Mouse (Mus musculus): ENCODE measurements at regions not wholly inside any gene's neighbourhood (a gene's known extent, or its start where the extent isn't known, plus 50 kb on each side); places are given as distances from the start of the nearest gene placed in this dataset.

DNA sequence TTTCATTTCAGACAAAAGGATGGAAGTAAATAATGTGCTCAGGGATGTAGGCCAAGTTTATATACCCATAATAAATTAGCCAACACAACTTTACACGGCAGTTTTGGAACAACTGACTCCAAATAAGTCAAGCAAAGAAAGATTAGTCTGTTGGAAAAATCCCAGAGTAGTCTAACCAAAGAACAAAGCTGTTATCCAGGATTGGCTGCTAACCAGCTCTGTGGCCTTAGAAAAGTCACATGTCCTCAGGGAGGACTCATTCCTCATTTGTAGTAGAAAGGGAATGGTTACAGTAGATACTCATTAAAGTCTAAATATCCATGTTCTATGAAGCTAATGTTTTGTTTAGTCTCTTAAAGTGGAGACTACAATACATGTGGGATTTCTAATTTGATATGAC is 130.6 kb upstream of the Mid1 start:
- no peak for DNase-seq (ENCODE audit: low read depth, low spot score)

DNA sequence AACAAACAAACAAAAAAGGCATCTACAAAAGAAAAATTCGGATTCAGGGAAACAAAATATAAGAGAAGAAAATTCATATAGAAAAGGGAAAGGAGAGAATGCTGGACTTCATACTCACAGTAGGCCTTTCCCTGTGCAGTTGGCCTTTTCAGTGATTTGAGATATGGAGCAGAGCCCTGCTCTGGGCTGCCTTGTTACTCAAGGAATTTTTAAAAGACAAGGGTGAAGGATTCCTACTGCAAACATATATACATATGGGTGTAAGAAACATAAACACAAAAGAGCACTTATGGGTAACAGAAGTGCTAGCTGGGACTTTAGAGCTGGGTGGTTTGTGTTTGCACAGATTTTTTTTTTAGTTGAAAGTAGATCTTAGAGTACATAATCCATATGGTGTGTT is 132.1 kb upstream of the Mid1 start:
- no peak for DNase-seq (ENCODE audit: low read depth, low spot score)

- no peak for DNase-seq (ENCODE audit: low read depth, low spot score)
Observed at GRCm38 (mm10) chrX:169544037-169544436, 141.0 kb upstream of the Mid1 start.

DNA sequence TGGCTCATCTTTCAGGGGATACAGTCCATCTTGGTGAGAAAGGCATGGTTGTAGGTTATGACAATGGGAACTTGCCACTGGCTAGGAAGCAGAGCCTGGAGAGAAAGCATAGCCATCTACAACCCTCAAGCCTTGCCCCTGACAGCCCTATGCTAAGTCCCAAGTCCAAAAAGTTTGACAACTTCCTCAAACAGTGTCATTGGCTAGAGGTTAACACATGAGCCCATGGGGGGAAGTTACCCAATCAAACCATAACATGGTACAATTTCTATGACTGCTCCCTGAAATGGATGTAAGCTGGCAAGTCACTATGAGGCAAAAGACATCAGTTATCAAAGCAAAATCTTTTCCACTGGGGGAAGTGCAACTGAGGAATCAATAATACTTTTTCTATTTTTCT is 176.8 kb upstream of the Mid1 start:
- DNase-seq (ENCODE audit: low read depth, low spot score), result no peak

DNA sequence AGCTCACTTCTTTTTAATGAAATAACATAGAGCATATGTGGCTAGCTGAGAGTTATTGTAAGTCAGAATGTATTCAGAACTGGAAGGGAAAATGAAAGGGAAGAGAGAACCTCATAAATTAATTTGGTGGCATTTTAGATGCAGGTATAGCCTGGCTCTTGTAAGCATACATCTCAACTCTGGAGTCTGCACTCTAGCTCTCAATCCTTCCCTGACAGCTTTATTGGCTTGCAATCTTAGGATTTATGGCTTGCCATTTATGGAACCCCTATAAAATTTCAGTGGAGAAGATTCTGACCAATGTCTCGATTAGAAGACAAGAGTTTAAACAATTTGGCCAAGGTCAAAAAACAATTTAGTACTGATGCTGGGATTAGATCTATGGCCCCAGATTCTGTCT is 173.4 kb upstream of the Hccs start:
- no peak for DNase-seq (ENCODE audit: low read depth, low spot score)

DNA sequence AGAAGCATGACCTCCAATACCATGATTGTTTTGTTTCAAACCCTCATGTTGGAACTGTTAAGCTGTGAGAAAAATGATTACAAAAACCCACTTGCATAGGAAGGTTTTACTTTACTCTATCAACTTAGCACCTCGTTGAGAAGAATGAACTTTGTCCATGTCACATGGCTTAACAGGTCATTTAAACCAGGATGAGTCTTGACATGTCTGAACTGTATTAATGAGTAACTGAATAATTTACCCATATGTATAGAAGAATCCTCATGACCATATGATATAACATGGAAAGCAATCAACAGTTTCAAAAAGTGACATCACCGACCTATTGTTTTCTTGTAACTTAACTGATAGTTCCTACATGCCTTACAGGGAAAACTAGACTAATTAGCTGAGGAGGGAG is 153.3 kb upstream of the Hccs start:
- no peak for DNase-seq (ENCODE audit: low read depth, low spot score)

GRCm38 (mm10) chrX:169470715-169471114 is 150.5 kb upstream of the Hccs start:
- DNase-seq (ENCODE audit: low read depth, low spot score), result peak; percentile 1

DNA sequence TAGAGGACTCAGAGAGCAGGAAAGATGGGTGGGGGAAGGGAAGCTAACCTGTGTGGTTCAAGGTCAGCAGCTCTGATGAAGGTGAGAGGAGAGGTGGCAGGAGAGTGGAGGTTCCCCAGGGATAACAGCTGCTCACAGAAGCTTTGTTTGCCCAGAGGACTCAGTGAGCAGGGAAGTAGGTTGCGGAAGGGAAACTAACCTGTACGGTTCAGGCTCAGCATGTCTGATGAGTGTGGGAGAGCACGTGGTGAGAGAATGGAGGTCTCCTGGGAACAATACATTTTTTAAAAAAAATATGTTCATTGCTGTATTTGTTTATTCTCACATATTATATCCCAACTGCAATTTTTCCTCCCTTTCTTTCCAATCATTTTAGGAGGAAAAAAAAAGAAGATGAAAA is 130.0 kb upstream of the Hccs start:
- no peak for DNase-seq (ENCODE audit: low read depth, low spot score)

- no peak for DNase-seq (ENCODE audit: low read depth, low spot score)
Observed at GRCm38 (mm10) chrX:169439546-169439945, 119.4 kb upstream of the Hccs start.

DNA sequence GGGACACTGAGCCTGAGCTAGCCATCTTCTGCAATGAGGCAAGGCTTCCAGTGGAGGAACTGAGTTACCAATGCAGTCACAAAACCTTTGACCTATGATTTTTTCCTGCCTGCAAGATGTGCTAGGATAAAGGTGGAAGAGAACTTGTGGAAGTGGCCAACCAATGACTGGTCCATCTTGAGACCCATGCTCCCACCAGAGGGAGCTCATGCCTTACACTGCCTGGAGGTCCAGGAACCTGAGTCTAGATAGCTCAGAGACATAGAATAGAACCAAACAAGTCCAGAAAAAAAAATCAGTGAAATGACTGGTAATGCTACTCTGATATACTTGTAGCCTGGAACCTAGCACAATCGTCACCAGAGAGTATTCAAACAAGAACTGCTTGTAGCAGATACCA is 118.5 kb upstream of the Hccs start:
- peak; percentile 6 for DNase-seq (ENCODE audit: low read depth, low spot score)

- DNase-seq (ENCODE audit: low read depth, low spot score), result no peak
Observed at GRCm38 (mm10) chrX:169433903-169434302, 113.7 kb upstream of the Hccs start.

GRCm38 (mm10) chrX:169396825-169397224 is 76.7 kb upstream of the Hccs start:
- no peak for DNase-seq (ENCODE audit: low read depth, low spot score)

- DNase-seq (ENCODE audit: low read depth, low spot score), result no peak
Observed at GRCm38 (mm10) chrX:169386640-169387039, 66.5 kb upstream of the Hccs start.
